Mouse (Mus musculus) spleen, adult 18-20 months (tissue): Measurements from ENCODE around the gene Dnajb9.
"Not testable (repeated sequence)": the region's sequence is repeated elsewhere in the genome, so short reads cannot be mapped to it uniquely, and the experiment has no call there.

Source experiments
- DNase-seq, 2 experiments: peaks; one replicate each; pipeline ENCODE4 v3.0.0; 2022; ENCODE audit warnings: mixed read lengths in 2 of 2

Dnajb9 gene

DNA sequence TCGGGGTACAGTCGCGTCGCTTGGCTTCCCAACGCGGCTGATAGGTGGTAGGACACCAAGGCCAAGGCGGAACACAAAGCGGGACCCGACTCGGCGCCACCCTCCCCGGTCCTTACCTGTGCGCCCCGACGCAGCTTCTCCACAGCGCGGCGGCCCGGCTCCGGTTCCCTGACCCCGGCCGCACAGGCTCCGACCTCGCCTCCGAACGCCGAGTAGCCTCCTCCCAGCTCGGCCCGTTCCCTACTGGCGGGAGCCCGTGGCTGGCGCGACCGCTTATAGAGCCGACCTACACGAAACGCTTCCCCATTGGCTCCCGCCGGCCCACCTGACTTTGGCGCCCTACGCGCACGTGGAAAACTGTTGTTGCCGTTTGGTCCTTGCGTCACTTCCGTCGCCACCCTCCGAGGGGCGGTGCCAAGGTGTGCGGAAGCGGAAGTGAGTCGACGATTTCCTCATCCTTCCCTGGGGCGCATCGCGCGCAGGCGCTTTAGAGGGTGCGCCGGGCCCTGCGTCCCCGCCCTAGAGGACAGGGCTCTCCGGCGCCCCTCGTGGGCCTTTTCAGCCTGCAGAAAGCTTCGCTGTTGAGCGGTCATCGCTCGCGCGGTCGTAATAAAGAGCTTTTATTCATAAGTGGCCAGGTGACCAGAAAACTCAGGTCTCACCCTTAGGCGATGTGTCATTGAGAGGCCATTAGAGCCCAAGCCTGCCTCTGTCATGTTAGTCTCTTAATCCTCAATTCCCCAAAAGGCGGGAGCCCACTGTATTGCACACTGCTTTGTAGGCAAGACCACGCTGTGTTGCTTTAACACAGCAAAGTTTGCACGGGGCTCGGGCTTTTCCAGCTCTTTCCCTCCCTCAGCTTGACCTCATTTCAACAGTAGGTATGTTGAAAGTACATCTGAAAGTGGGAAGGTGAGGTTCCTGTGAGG, at the start of gene Dnajb9:
Dnajb9 (minus strand) TSS at position 503 of the 929 bp plus-strand sequence.
- peak; percentile 99 for DNase-seq

DNA sequence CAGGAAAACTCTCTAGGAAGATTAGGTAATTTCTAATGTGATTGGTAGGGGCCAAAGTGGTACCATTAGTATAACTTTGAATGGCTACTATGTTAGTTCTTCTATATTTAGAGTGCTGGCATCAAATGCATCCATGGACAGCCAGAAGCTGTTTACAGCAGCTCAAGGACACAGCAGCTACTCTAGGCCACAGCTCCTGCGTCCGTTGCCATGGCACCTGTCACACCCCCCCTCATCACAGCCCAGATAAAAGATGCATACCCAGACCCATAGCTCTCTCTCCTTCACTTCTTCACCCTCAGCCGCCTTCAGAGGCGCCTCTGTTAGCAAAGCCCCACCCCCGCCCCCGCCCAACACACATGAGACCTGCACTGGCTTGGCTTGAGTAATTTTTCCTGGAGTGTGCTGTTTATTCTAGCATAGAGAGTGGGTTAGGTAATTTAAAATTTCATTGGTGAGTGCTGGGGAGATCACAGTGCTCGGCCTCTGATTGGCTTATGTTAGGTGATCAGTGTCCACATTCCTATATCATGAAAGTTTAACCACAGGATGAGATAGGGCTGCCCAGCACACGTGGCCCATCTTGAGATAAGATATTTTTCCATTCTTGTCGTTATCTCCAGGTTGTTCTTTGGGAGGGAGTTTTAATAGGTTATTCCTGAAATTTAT, 38.3 kb upstream of the Dnajb9 start:
- DNase-seq, result no peak

DNA sequence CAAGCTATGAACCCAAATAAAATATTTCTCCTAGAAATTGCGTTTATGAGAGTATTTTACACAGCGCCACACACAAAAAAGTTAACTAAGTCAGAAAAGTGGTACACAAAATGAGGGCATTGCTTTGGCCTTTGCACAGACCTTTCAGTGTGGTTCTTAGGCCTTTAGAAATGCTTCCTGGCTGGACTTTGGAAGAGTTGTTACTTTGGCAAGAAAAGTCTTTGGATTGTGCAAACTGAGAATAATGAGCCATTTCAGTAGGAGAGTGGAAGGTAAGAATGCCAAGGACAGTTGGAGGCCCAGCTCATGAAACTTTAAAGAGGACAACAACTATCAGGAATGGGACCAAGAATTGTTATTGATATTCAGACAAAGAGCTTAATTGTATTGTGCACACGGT, 35.6 kb upstream of the Dnajb9 start:
- no peak for DNase-seq

DNA sequence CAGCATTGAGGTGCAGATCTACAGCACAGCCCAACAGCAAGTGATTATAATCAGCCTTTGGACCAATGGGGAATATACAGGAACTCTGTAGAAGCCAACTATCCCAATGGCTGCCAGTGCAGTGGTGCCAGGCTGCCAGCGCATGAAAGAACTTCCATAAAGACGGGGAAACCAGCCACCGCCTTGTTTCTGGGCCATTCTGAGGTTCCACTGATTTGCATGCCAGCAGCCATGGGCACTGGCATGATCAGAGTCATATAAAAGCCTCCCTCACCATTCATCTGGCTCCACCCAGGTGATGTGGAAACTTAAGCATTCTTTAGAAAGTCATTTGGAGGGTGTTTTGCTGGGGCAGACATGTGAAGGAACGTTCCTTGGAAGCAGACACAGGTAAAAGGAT, 32.3 kb upstream of the Dnajb9 start:
- DNase-seq, result peak in 1 of 2 experiments; percentile 36

DNA sequence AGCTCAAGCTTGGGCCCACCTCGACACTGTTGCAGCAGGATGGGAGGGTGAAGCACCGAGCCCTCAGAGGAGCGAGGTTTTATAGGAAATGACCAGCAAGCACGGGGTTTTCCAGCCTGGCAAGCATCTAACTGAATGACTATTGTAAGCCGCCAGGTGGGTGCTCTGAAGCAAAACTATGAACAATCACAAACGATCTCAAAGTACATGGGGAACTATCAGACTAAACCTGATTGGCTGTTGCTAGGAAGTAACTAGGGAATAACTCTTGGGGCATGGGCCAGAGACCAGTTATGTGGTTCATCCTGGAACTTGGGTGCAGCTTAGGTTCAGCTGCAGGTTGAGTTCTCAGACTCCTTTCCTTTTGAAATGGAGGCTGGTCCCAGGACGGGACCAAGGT, 31.0 kb upstream of the Dnajb9 start:
- peak; percentile 39 to 47 for DNase-seq

DNA sequence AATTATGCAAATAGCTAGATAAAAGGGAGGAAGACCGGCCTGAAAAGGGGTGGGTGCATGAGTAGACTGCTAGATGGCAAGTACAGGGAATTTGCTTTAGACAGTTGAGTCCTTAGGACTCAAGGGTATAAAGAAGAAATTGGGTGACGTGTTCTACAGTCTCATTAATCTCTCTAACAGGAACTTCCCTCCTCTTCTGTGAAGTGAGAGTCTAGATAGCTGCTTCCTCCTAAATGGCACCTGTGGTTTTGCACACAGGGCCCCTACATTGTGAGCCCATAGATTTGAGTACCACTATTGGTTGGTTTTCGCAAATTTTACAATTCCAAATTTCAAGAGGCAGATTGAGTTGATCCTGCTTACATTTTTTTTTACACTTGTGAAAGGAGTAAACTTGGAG, 14.5 kb upstream of the Dnajb9 start:
- no peak for DNase-seq

DNA sequence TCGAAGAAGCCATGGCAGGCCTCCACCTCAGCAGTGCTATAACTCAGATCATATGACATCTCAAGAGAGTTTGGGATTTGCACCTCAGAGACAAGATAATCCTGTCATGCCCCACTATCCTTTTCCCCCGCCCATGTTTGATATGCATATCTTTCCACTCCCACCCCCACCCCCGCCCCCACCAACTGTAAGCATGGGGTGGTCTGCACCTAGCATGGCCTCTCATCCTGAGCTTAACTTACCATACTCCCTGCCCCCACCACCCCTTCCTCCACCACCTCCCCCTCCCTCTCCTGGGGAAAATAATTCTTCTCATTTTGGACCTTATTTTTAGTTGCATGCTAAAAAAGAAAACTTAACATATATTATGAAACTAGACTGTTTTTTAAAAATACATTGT, 12.9 kb upstream of the Dnajb9 start:
- DNase-seq, result no peak

DNA sequence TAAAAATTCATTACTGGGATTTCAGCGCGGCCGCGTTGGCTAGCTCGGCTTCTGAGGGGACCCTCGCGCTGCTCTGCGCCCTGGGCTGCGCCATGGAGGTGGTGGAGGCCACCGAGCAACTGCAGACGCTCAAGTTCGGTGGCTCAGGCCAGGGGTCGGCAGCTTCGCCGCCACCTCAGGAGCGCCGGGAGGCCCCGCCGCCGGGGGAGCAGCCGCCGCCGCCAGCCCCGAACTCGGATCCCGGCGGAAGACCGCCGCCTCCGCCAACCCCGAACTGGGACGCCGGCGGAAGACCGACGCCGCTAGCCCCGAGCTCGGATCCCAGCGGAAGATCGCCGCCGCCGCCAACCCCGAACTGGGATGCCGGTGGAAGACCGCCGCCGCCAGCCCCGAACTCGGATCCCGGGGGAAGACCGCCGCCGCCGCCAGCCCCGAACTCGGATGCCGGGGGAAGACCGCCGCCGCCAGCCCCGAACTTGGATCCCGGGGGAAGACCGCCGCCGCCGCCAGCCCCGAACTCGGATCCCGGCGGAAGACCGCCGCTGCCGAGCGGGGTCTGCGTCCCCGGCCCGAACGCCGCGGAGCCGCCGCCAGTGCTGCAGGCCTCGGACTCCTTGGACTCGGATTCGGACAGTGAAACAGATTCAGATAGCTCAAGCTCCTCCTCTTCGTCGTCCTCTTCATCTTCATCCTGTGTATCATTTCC, 11.7 kb upstream of the Dnajb9 start:
- DNase-seq, result peak in 1 of 2 experiments; percentile 25

DNA sequence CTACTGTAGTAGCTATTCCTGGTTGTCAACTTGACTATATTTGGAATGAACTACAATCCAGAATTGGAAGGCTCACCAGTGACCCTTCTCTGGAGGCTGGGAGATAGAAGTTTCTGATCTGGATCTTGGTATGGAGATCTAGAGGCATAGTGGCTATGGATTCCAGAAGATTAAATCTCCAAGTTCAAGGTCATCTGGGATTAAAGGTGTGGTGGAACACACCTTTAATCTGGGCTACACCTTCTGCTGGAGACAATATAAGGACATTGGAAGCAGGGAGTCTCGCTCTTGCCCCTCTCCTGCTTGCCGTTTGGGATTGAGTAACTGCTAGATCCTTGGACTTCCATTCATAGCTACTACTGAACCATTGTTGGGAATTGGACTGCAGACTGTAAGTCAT, 10.9 kb upstream of the Dnajb9 start, which contains the start of gene Pnpla8:
Pnpla8 (plus strand) TSS at position 301 of the 400 bp plus-strand sequence.
- DNase-seq, result not testable (repeated sequence)

DNA sequence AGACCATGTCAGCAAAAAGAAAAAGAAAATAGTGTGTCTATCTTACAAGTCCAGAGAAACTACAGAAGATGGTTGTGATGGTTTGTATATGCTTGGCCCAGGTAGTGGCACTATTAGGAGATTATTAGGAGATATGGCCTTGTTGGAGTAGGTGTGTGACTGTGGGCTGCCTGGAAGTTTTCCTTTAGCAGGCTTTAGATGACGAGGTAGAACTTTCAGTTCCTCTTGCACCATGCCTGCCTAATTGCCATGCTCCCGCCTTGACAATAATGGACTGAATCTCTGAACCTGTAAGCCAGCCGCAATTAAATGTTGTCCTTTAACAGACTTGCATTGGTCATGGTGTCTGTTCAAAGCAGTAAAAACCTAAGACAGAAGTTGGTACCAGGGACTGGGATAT, 1.4 kb upstream of the Dnajb9 start:
- no peak for DNase-seq

DNA sequence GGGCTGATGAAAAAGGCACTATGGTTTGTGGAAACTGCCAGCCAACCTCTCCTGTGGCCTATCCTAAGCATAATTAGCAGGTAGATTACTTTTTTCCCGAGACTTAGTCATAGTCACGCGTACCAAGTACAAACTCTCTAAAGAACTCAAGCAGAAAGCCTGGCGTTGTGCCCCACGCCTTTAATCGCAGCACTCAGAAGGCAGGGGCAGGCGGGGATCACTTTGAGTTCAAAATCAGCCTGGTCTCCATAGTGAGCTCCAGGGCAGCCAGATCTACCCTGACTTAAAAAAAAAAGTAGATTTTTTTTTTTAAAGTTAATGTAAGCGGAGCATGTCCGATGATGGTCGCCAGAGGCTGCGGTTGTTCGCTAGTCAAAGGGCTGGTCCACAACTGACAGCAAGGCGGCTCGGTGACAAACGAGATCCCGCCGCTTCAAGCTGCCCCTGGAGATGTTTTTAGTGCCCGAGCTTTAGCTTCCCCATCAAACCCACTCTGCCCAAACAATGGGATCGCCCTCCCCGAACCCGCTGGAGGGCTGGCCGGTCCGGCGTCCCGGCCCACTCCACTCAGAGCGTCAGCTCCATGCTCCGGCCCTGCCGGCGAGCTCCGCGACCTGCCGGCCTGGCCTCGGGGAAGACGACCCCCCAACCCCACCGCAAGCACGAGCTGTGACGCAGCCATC, 844 bp downstream of the Dnajb9 start:
- DNase-seq, result no peak

DNA sequence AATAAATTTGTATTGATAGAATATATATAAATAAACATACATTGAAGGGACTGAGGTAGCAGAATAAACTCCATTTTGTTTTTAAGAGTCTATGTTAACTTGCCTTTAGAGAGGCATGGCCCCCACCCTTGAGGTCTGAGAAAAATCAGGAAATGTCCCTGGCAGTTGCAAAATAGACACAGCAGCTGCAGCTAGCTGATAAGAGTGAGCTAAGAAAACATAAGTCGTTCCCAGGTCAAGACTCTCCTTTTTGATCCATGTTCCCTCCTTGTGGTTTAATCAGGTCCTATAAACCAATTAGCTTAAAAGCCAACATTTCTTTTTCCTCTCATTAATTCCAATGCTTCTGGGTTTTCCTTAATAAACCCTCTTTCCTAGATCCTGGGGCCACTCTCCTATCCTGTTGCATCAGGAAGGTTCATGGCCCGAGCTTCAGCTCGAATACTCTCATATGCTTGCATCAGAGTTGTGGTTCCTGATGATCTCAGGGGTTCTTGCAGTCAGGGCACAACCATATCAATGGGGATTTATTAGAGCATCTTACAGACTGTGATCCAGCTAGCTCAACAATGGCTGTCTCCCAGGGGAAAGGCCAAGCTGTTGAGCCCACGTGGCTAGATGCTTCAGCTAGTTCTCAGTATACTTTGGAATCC, 12.1 kb downstream of the Dnajb9 start:
- no peak for DNase-seq

DNA sequence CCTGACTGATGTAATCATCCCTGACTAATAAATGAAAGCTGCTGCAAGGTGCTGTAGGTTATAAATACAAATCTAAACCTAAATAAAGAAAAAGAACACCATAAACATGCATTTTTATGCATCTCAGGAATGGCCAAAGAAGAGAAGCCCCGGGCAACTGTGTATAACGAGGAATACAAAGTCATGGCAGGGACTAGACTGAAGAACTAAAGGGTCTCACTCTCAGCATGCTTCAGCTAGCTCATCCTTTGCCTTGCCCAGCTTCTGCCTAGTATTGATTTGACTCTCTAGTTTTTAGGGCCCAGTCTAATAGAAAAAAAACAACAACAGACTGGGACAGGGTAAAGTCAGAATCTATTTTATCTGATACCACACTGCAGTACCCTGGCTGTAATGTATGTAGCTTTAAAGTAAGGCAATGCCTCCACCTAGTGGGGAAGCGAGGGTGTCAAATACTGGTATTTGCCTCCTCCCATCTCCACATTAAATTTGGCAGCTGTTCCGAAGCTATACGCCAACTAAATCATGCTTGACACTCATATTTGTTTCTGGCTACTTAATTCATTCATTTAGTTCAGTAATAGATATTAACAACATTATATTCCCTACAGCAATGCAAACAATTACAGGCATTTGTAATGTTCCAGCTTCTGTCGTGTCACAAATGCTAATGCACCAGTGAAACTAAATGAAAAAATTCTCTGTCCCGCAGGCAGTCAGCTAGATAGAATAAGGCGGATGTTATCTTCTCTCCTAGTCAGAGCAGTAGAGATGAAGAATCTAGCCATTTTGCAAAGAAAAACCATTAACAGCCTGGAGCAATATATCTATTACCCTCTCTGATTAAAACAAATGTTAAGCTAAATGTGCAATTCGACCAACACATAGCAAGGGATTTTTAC, 28.8 kb downstream of the Dnajb9 start:
- DNase-seq, result peak in 1 of 2 experiments; percentile 13

DNA sequence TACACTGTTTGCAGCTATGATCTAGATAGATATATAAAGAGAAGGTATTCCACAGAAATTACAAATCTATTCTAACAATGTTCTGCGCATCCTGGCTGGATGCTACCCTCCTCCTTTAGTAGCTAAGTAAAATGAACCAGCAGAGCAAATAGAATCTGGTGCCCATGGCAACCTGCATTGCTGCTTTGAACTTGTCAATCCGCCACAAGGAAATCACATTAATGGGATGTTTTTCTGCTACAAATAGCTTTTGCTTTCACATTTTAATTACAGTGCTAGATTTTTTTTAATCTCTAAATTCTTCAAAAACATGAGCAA, 33.1 kb downstream of the Dnajb9 start:
- DNase-seq, result no peak

DNA sequence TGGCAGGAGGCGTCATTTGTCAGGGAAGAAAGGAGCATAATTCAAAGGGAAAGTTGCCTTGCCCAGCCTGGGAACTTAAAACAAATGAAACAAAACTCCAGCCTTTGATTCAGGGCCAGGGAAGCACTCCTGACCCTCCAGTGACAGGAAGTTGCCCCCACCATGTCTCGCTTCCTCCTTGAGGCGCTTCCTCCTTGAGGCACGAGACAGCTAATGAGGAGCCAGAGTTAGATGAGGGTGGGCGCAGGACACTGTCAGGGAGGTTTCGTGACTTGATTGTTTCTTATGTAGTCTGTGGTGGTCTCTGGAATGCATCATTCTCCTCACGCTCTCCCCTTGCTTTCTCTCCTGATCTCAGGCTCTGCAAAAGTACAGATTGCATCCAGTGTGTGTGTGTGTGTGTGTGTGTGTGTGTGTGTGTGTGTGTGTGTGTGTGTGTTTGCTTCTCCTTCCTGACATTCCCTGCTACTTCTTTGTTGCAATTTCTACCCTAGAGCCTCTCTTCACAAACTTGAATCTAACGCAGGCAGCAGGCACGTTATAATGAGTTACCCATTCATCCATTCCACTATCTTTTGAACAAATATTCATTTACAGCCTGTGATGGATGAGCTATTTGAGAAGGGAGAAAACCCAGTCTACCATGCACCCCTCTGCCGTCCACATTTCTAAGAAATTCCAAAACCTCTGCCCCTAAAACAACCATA, 33.6 kb downstream of the Dnajb9 start:
- no peak for DNase-seq

DNA sequence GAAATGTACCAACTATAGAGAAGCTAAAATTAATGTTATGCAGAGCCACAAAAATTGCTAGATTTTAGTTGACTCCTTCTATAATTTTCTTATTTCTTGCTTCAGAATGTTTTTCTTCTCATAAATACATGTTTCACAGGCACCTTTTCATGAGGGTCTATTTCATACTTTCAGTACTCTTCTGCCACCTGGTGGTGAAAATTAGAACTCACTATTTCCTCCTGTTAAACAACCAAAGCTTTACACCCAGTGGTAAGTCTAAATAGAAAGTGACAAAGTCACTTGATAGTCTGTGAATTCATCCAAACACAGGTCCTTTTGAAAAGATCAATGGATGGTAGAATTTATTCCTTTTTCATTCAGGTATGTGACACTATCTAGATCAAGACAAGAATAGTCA, 43.2 kb downstream of the Dnajb9 start:
- no peak for DNase-seq

DNA sequence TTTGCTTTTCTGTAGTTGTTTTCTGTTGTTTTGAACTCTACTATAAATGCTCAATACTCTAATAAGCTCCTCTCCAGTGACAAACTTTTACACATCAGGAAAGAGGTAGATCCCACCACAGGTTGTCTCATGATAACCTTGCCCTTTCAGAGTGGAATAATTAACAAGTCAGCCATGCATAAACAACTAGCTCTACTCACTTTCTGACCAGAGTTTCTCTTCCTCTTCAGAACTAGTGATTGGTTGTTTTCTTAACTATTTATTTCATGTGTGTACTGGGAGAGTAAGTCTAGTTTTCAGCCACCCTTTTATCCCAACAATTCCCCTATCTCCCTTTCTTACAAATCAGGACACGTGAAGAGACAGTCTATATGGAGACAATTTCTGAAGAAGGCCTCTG, 50.8 kb downstream of the Dnajb9 start:
- DNase-seq, result no peak
